Mouse (Mus musculus): Measurements from ENCODE around the gene Gprc5a.

Gene Gprc5a

GRCm38 (mm10) chr6:135076202-135076601 is 10.8 kb downstream of the Gprc5a start:
- DNase-seq = no peak

GRCm38 (mm10) chr6:135078420-135078819 is 13.0 kb downstream of the Gprc5a start:
- no peak for DNase-seq

- DNase-seq = no peak
Observed at GRCm38 (mm10) chr6:135083991-135084502, 18.6 kb downstream of the Gprc5a start.

- no peak for DNase-seq
Observed at GRCm38 (mm10) chr6:135085703-135086102, 20.3 kb downstream of the Gprc5a start.

- DNase-seq = peak; percentile 80
Observed at GRCm38 (mm10) chr6:135087721-135088451, 22.4 kb downstream of the Gprc5a start.

GRCm38 (mm10) chr6:135089786-135090185 is 24.3 kb downstream of the Gprc5a start:
- DNase-seq = no peak

- DNase-seq = no peak
Observed at GRCm38 (mm10) chr6:135090661-135091060, 25.2 kb downstream of the Gprc5a start.

GRCm38 (mm10) chr6:135092798-135093470 is 27.5 kb downstream of the Gprc5a start:
- DNase-seq = no peak

GRCm38 (mm10) chr6:135100787-135101472 is 35.5 kb downstream of the Gprc5a start:
- no peak for DNase-seq

- peak; percentile 31 for DNase-seq
Observed at GRCm38 (mm10) chr6:135102736-135103303, 37.4 kb downstream of the Gprc5a start.

GRCm38 (mm10) chr6:135107014-135107413 is 41.6 kb downstream of the Gprc5a start:
- DNase-seq = no peak

GRCm38 (mm10) chr6:135112411-135113113 is 47.1 kb downstream of the Gprc5a start:
- DNase-seq = no peak

GRCm38 (mm10) chr6:135113114-135113436 is 47.6 kb downstream of the Gprc5a start:
- DNase-seq = no peak

GRCm38 (mm10) chr6:135116479-135116878 is 51.0 kb downstream of the Gprc5a start:
- no peak for DNase-seq

GRCm38 (mm10) chr6:135118183-135118582 is 52.7 kb downstream of the Gprc5a start, which contains the start of gene Gprc5d:
Gprc5d (minus strand) TSS chr6:135118283.
- DNase-seq = no peak

- no peak for DNase-seq
Observed at GRCm38 (mm10) chr6:135124755-135125380, 59.4 kb downstream of the Gprc5a start.

GRCm38 (mm10) chr6:135133086-135133485 is 67.6 kb downstream of the Gprc5a start:
- no peak for DNase-seq

GRCm38 (mm10) chr6:135133486-135133885 is 68.0 kb downstream of the Gprc5a start:
- no peak for DNase-seq
